In the genomic region with DNA sequence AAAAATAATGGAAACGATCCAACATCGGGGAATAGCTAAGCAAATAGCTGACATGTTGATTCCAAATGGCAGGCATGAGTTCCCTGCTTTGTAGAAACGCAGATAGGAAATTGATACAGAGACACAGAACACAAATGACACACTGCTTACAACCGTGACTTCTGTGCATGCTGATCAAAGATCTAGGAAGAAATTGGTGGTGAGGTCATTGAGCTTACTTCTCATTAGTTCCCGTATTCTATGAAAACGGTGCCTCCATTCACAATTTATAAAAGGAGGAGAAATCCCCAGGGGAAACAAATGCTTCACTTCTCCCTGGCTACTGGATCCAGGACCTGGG, we compare ENCODE assay signal across 12 mouse cellular contexts. TPM values are rescaled to one million over a fixed set of nuclear protein-coding genes. Genes with fewer than 3 reads are reported as not detected.
DNase-seq lines count a peak whose midpoint lies in the region; ATAC-seq and TF ChIP-seq lines count a peak whose summit lies in the region.
"Had no signal": no experiment of that assay in that cellular context is flagged by ENCODE, and none has a peak within 500 bp of the region (broad histone marks: within the 10 kb centered on the region; RNA-seq: fewer than 3 reads in every experiment).

No protein-coding gene starts in this region.

- H3K27me3 ChIP-seq in embryonic facial prominence, embryonic 14.5 days (replicated peaks; ENCODE audit: control insufficient read depth, insufficient read depth, low read length): peaks cover 39% of the 10 kb centered on the region
- H3K27me3 ChIP-seq in hindbrain, embryonic 11.5 days (ENCODE audit: control insufficient read depth, insufficient read depth, low read length): peaks cover 8% of the 10 kb centered on the region; the same call in 1 of the 2 replicates
- H3K27me3 ChIP-seq in midbrain, postnatal 0 days (ENCODE audit: insufficient read depth, low read length): no peaks in the 10 kb centered on the region

- peak overlapping the region; percentile 46 for H3K4me2 ChIP-seq in embryonic facial prominence, embryonic 14.5 days (ENCODE audit: low read depth, low read length)
- peak overlapping the region; percentile 2; the same call in 1 of the 2 replicates for H3K4me2 ChIP-seq in hindbrain, embryonic 11.5 days (replicated peaks; ENCODE audit: low read depth, low read length)
- H3K4me2 ChIP-seq in midbrain, postnatal 0 days (ENCODE audit: low read depth, low read length, poor library complexity, severe bottlenecking): peak overlapping the region; percentile 39
- H3K4me2 ChIP-seq: liver, embryonic 15.5 days had no signal

- TF ChIP-seq CTCF in left cerebral cortex, adult 2 months (IDR thresholded peaks at IDR 0.05): no peak
- no peak for TF ChIP-seq CTCF in midbrain, postnatal 0 days (IDR thresholded peaks at IDR 0.05)

- WGBS in embryonic facial prominence, embryonic 14.5 days: 29% methylated on average over 6 of the region's 6 CpGs
- 35% methylated on average over 6 of the region's 6 CpGs for WGBS in hindbrain, embryonic 11.5 days
- WGBS in midbrain, postnatal 0 days: 8% methylated on average over 6 of the region's 6 CpGs

- intact Hi-C loops in left cerebral cortex, adult 2 months (cut with DNase I): loop anchor here (5.0 kb wide), 1 partner anchor 36 kb away; a partner anchor contains a TSS
- intact Hi-C loops in left cerebral cortex, postnatal 14 days (cut with DNase I): no loop called here

- peak overlapping the region; percentile 42 for H3K4me3 ChIP-seq in left cerebral cortex, adult 2 months
- peak overlapping the region; percentile 11 for H3K4me3 ChIP-seq in embryonic facial prominence, embryonic 14.5 days (ENCODE audit: low read depth, low read length)
- no peak overlapping the region for H3K4me3 ChIP-seq in hindbrain, embryonic 11.5 days (ENCODE audit: low read depth, low read length)
- peak overlapping the region; percentile 10; the same call in 1 of the 2 replicates for H3K4me3 ChIP-seq in midbrain, postnatal 0 days (ENCODE audit: low read depth, low read length)
- H3K4me3 ChIP-seq: erythroblast, embryonic 14.5 days; liver, embryonic 15.5 days had no signal

- DNase-seq in left cerebral cortex, adult 2 months (ENCODE audit: extremely low spot score in 1 of 2, low spot score in 2 of 2): no peak
- no peak for DNase-seq in left cerebral cortex, postnatal 14 days (ENCODE audit: low spot score in 2 of 2)
- DNase-seq in embryonic facial prominence, embryonic 14.5 days (ENCODE audit: low spot score): no peak
- peak; percentile 37 for DNase-seq in hindbrain, embryonic 11.5 days (ENCODE audit: low spot score)
- no peak for DNase-seq in midbrain, postnatal 0 days (ENCODE audit: low spot score)
- DNase-seq in retina, postnatal 1 day: no peak
- no peak for DNase-seq in thymus, postnatal 10 days (ENCODE audit: low spot score in 2 of 2)
- DNase-seq: thymus, postnatal 4 days had no signal

- H3K27ac ChIP-seq in left cerebral cortex, adult 2 months: peak overlapping the region; percentile 66
- no peak overlapping the region for H3K27ac ChIP-seq in embryonic facial prominence, embryonic 14.5 days (replicated peaks; ENCODE audit: low read depth, low read length)
- peak overlapping the region; percentile 83 for H3K27ac ChIP-seq in hindbrain, embryonic 11.5 days (ENCODE audit: low read depth, low read length)
- H3K27ac ChIP-seq in midbrain, postnatal 0 days (ENCODE audit: low read depth, low read length): peak overlapping the region; percentile 87
- H3K27ac ChIP-seq: liver, embryonic 15.5 days had no signal

- 0 out of 2 replicates have a peak overlapping the region, but pooled peaks have one; percentile 40 for H3K9ac ChIP-seq in embryonic facial prominence, embryonic 14.5 days (ENCODE audit: low read depth, low read length)
- H3K9ac ChIP-seq in hindbrain, embryonic 11.5 days (ENCODE audit: low read depth, low read length): peak overlapping the region; percentile 37; the same call in 1 of the 2 replicates
- H3K9ac ChIP-seq in midbrain, postnatal 0 days (replicated peaks; ENCODE audit: low read length, poor library complexity, severe bottlenecking): peak overlapping the region; percentile 39; the same call in 1 of the 2 replicates
- H3K9ac ChIP-seq: liver, embryonic 15.5 days had no signal

- H3K36me3 ChIP-seq in embryonic facial prominence, embryonic 14.5 days (ENCODE audit: control insufficient read depth, insufficient read depth, low read length): no peaks in the 10 kb centered on the region
- no peaks in the 10 kb centered on the region for H3K36me3 ChIP-seq in hindbrain, embryonic 11.5 days (ENCODE audit: control insufficient read depth, insufficient read depth, low read length)
- H3K36me3 ChIP-seq in midbrain, postnatal 0 days (ENCODE audit: insufficient read depth, low read length): no peaks in the 10 kb centered on the region
- H3K36me3 ChIP-seq: liver, embryonic 15.5 days had no signal

- peaks cover 38% of the 10 kb centered on the region for H3K4me1 ChIP-seq in embryonic facial prominence, embryonic 14.5 days (ENCODE audit: control insufficient read depth, insufficient read depth, low read length)
- peaks cover 34% of the 10 kb centered on the region for H3K4me1 ChIP-seq in hindbrain, embryonic 11.5 days (replicated peaks; ENCODE audit: control insufficient read depth, insufficient read depth, low read length)
- H3K4me1 ChIP-seq in midbrain, postnatal 0 days (ENCODE audit: insufficient read depth, low read length): peaks cover 34% of the 10 kb centered on the region

- no peaks in the 10 kb centered on the region for H3K9me3 ChIP-seq in embryonic facial prominence, embryonic 14.5 days (ENCODE audit: control insufficient read depth, low read length)
- H3K9me3 ChIP-seq in hindbrain, embryonic 11.5 days (ENCODE audit: control insufficient read depth, low read length): no peaks in the 10 kb centered on the region
- no peaks in the 10 kb centered on the region for H3K9me3 ChIP-seq in midbrain, postnatal 0 days (ENCODE audit: low read length)
- H3K9me3 ChIP-seq: liver, embryonic 15.5 days had no signal

- no peak for ATAC-seq in embryonic facial prominence, embryonic 14.5 days (ENCODE audit: low read depth)
- ATAC-seq in hindbrain, embryonic 11.5 days (ENCODE audit: low FRiP score): no peak
- no peak for ATAC-seq in midbrain, postnatal 0 days (ENCODE audit: low FRiP score)

RNA-seq across cellular contexts. Expression of a gene that starts 2.6 kb away (rescaled TPM):
- 1 to 10 TPM in 1 of 2 experiments, under 1 TPM in 1; 0.70 to 1.3 TPM for total RNA-seq in left cerebral cortex, adult 2 months (2021)
- total RNA-seq in left cerebral cortex, postnatal 14 days (2021): under 1 TPM; 0.18 to 0.70 TPM
- 1.5 and 1.8 TPM in 2 replicates for polyA plus RNA-seq in embryonic facial prominence, embryonic 14.5 days (2014; fragmentation: Nextera tagmentation; extraction: Ambion mirVana)
- polyA plus RNA-seq in hindbrain, embryonic 11.5 days (2014; fragmentation: Nextera tagmentation; extraction: Ambion mirVana): 7.6 and 8.6 TPM in 2 replicates
- 3.4 and 3.6 TPM in 2 replicates for total RNA-seq in midbrain, postnatal 0 days (2014; rRNA removed)
- 3.8 and 5.1 TPM in 2 replicates for polyA plus RNA-seq in midbrain, postnatal 0 days (2015; fragmentation: Nextera tagmentation; extraction: Ambion mirVana)
- total RNA-seq: hematopoietic stem cell, adult 5-6 weeks had no signal
- polyA plus RNA-seq: erythroblast, embryonic 14.5 days had no signal

RNA-seq across cellular contexts. Expression of a gene that starts 34.1 kb away (rescaled TPM):
- total RNA-seq in left cerebral cortex, adult 2 months (2021): 100 to 1,000 TPM; 127 to 157 TPM
- total RNA-seq in left cerebral cortex, postnatal 14 days (2021): 100 to 1,000 TPM; 153 to 196 TPM
- polyA plus RNA-seq in embryonic facial prominence, embryonic 14.5 days (2014; fragmentation: Nextera tagmentation; extraction: Ambion mirVana): 1.4 and 1.8 TPM in 2 replicates
- 13.3 TPM in 2 replicates for polyA plus RNA-seq in hindbrain, embryonic 11.5 days (2014; fragmentation: Nextera tagmentation; extraction: Ambion mirVana)
- 160 and 173 TPM in 2 replicates for total RNA-seq in midbrain, postnatal 0 days (2014; rRNA removed)
- 121 and 125 TPM in 2 replicates for polyA plus RNA-seq in midbrain, postnatal 0 days (2015; fragmentation: Nextera tagmentation; extraction: Ambion mirVana)
- total RNA-seq: hematopoietic stem cell, adult 5-6 weeks had no signal
- polyA plus RNA-seq: erythroblast, embryonic 14.5 days; spleen, adult 2 months had no signal
